Mouse (Mus musculus) cerebellum, adult 9-11 months (tissue): ENCODE measurements around the gene Rrm1.
"Not testable (repeated sequence)": the region's sequence is repeated elsewhere in the genome, so short reads cannot be mapped to it uniquely, and the experiment has no call there.

Source experiments
- DNase-seq: peaks from one replicate; pipeline ENCODE4 v3.0.0; 2022

Rrm1 gene

GRCm38 (mm10) chr7:102478425-102478824 is 36.9 kb downstream of the Rrm1 start:
- DNase-seq: no peak

GRCm38 (mm10) chr7:102478926-102479325 is 37.4 kb downstream of the Rrm1 start:
- DNase-seq: no peak

- no peak for DNase-seq
These were observed 38.0 kb downstream of the Rrm1 start for GRCm38 (mm10) chr7:102479368-102480078.

- no peak for DNase-seq
These were observed 39.3 kb downstream of the Rrm1 start for GRCm38 (mm10) chr7:102480821-102481220.

GRCm38 (mm10) chr7:102481579-102481978 is 40.1 kb downstream of the Rrm1 start, which contains the start of gene Olfr543:
TSS of gene Olfr543 (minus strand) at chr7:102481679.
- DNase-seq: no peak

GRCm38 (mm10) chr7:102483665-102484064 is 42.2 kb downstream of the Rrm1 start:
- DNase-seq: no peak

GRCm38 (mm10) chr7:102484766-102485165 is 43.3 kb downstream of the Rrm1 start:
- not testable (repeated sequence) for DNase-seq

GRCm38 (mm10) chr7:102486105-102486504 is 44.6 kb downstream of the Rrm1 start:
- DNase-seq: no peak

GRCm38 (mm10) chr7:102488161-102488560 is 46.7 kb downstream of the Rrm1 start, which contains the start of gene Olfr544:
TSS of gene Olfr544 (minus strand) at chr7:102488313.
- DNase-seq: no peak

- DNase-seq: not testable (repeated sequence)
These were observed 52.9 kb downstream of the Rrm1 start for GRCm38 (mm10) chr7:102494416-102494815.

- no peak for DNase-seq
These were observed 58.0 kb downstream of the Rrm1 start, which contains the start of gene Olfr545 for GRCm38 (mm10) chr7:102499473-102499872. TSS of gene Olfr545 (minus strand) at chr7:102499573.

GRCm38 (mm10) chr7:102501986-102502385 is 60.5 kb downstream of the Rrm1 start:
- DNase-seq: peak; percentile 65

GRCm38 (mm10) chr7:102506848-102507247 is 65.4 kb downstream of the Rrm1 start:
- peak; percentile 69 for DNase-seq

- no peak for DNase-seq
These were observed 66.6 kb downstream of the Rrm1 start for GRCm38 (mm10) chr7:102508066-102508465.

- DNase-seq: no peak
These were observed 67.2 kb downstream of the Rrm1 start for GRCm38 (mm10) chr7:102508666-102509065.

- DNase-seq: no peak
These were observed 68.2 kb downstream of the Rrm1 start for GRCm38 (mm10) chr7:102509726-102510125.

GRCm38 (mm10) chr7:102511927-102512326 is 70.4 kb downstream of the Rrm1 start:
- no peak for DNase-seq

- DNase-seq: peak; percentile 78
These were observed 71.4 kb downstream of the Rrm1 start for GRCm38 (mm10) chr7:102512814-102513435.

GRCm38 (mm10) chr7:102514144-102514543 is 72.6 kb downstream of the Rrm1 start:
- no peak for DNase-seq

- DNase-seq: peak; percentile 55
These were observed 75.0 kb downstream of the Rrm1 start for GRCm38 (mm10) chr7:102516261-102517050.

GRCm38 (mm10) chr7:102517051-102517335 is 75.5 kb downstream of the Rrm1 start:
- no peak for DNase-seq
